Mouse (Mus musculus) stomach, postnatal 0 days (tissue): ENCODE results near the gene Mc1r. TPM values are rescaled to one million over a fixed set of nuclear protein-coding genes. Genes with fewer than 3 reads are reported as not detected.
"Not testable (repeated sequence)": the region's sequence is repeated elsewhere in the genome, so short reads cannot be mapped to it uniquely, and the experiment has no call there.

Source experiments
- ATAC-seq: fragments of 200-750 bp; cut with Nextera tagmentation; 2 replicates; pipeline ENCODE4 v1.8.0; 2017; ENCODE audit not compliant: low FRiP score, low TSS enrichment
- DNase-seq: peaks from one replicate; pipeline ENCODE4 v3.0.0-alpha.2; 2016; ENCODE audit warnings: low spot score
- H3K27ac ChIP-seq: fragments of 300-500 bp; sonication (generic); replicated peaks from 2 replicates; pipeline ENCODE4 v1.5.1; 2014; ENCODE audit warnings: mild to moderate bottlenecking, control low read depth
- H3K27me3 ChIP-seq: fragments of 300-500 bp; sonication (generic); 2 replicates; pipeline ENCODE4 v1.6.1; 2014; ENCODE audit warnings: low read length; ENCODE audit not compliant: control insufficient read depth, insufficient read depth
- H3K36me3 ChIP-seq: fragments of 300-500 bp; sonication (generic); 2 replicates; pipeline ENCODE4 v1.6.1; 2014; ENCODE audit warnings: low read length, mixed read lengths; ENCODE audit not compliant: control insufficient read depth, insufficient read depth
- H3K4me1 ChIP-seq: fragments of 300-500 bp; sonication (generic); replicated peaks from 2 replicates; pipeline ENCODE4 v1.6.1; 2014; ENCODE audit warnings: antibody characterized with exemption; ENCODE audit not compliant: control insufficient read depth, insufficient read depth
- H3K4me2 ChIP-seq: fragments of 300-500 bp; sonication (generic); replicated peaks from 2 replicates; pipeline ENCODE4 v1.6.1; 2014; ENCODE audit warnings: low read depth, mild to moderate bottlenecking, control low read depth, moderate library complexity
- H3K4me3 ChIP-seq: fragments of 300-500 bp; sonication (generic); 2 replicates; pipeline ENCODE4 v1.5.1; 2014; ENCODE audit warnings: low read depth, low read length, control low read depth
- H3K9ac ChIP-seq: fragments of 300-500 bp; sonication (generic); 2 replicates; pipeline ENCODE4 v1.6.1; 2014; ENCODE audit warnings: mild to moderate bottlenecking, low read length, control low read depth, mixed read lengths
- H3K9me3 ChIP-seq: fragments of 300-500 bp; sonication (generic); 2 replicates; pipeline ENCODE4 v1.6.1; 2016; ENCODE audit warnings: low read length; ENCODE audit not compliant: control insufficient read depth
- CTCF ChIP-seq: IDR thresholded peaks from 2 replicates; pipeline ENCODE4 v1.5.1; 2016; ENCODE audit warnings: antibody characterized with exemption, low read depth, mild to moderate bottlenecking, moderate library complexity
- EP300 ChIP-seq: optimal IDR thresholded peaks from 2 replicates; pipeline ENCODE3; 2016; ENCODE audit warnings: antibody characterized with exemption
- WGBS: fragments of 180-500 bp; shearing (Covaris S2); extraction: QIAGEN DNeasy Blood & Tissue Kit; methylation state at CpG from one replicate; pipeline ENCODE4 v1.1.7; 2014; 5-methylcytosine and 5-hydroxymethylcytosine counted together
- polyA plus RNA-seq: library from polyadenylated mRNA; unstranded; fragments of >200 nt; fragmentation: Nextera tagmentation; extraction: Ambion mirVana; gene quantifications from 2 replicates; pipeline ENCODE4 v1.2.1, GENCODE M21; 2015

Mc1r gene
- polyA plus RNA-seq, 1 experiment from 2014 or later: not detected

- H3K4me3 ChIP-seq: no peak overlapping the region
- no peaks in the 10 kb centered on the region for H3K27me3 ChIP-seq
- no peak overlapping the region for H3K27ac ChIP-seq
- H3K4me2 ChIP-seq: no peak overlapping the region
- no peaks in the 10 kb centered on the region for H3K36me3 ChIP-seq
- peaks cover 20% of the 10 kb centered on the region; the same call in 1 of the 2 replicates for H3K9me3 ChIP-seq
- H3K4me1 ChIP-seq: no peaks in the 10 kb centered on the region
- H3K9ac ChIP-seq: no peak overlapping the region
- TF ChIP-seq CTCF (no peak), EP300 (no peak)
- WGBS: 97% methylated on average over 29 of the region's 29 CpGs
- ATAC-seq (no peak), DNase-seq (no peak)
These were observed 21.5 kb downstream of the Mc1r start for GRCm38 (mm10) chr8:123428343-123428893.

GRCm38 (mm10) chr8:123428939-123429721, 22.2 kb downstream of the Mc1r start:
- peaks cover 20% of the 10 kb centered on the region; the same call in 1 of the 2 replicates for H3K9me3 ChIP-seq
- H3K27me3 ChIP-seq: no peaks in the 10 kb centered on the region
- TF ChIP-seq CTCF (no peak), EP300 (no peak)
- no peak overlapping the region for H3K27ac ChIP-seq
- DNase-seq: no peak
- H3K4me3 ChIP-seq: no peak overlapping the region
- H3K9ac ChIP-seq: no peak overlapping the region
- 95% methylated on average over 23 of the region's 23 CpGs for WGBS
- no peaks in the 10 kb centered on the region for H3K36me3 ChIP-seq
- H3K4me2 ChIP-seq: no peak overlapping the region
- H3K4me1 ChIP-seq: no peaks in the 10 kb centered on the region
- ATAC-seq: no peak

DNA sequence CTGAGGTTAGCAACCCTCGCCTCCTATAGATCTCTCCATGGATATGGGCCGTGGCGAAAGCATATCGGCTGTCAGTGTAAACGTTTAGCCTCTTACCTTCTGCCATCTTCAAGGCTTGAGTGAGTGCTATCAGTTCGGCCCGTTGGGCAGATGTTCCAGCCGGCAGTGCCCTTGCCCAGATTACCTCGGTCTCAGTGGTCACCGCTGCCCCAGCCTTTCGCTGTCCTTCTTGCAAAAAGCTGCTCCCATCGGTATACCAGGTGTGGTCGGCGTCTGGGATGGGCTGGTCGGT, 22.8 kb downstream of the Mc1r start:
- not testable (repeated sequence) for H3K27ac ChIP-seq, DNase-seq, H3K4me1 ChIP-seq, H3K27me3 ChIP-seq, H3K36me3 ChIP-seq, H3K9ac ChIP-seq, ATAC-seq, H3K4me2 ChIP-seq, H3K4me3 ChIP-seq
- H3K9me3 ChIP-seq: peaks cover 20% of the 10 kb centered on the region; the same call in 1 of the 2 replicates
- 93% methylated on average over 15 of the region's 15 CpGs for WGBS

GRCm38 (mm10) chr8:123430936-123431335, 24.0 kb downstream of the Mc1r start:
- not testable (repeated sequence) for H3K27ac ChIP-seq, DNase-seq, H3K4me1 ChIP-seq, H3K27me3 ChIP-seq, H3K4me3 ChIP-seq, H3K9ac ChIP-seq, H3K4me2 ChIP-seq, ATAC-seq, H3K36me3 ChIP-seq
- peaks cover 20% of the 10 kb centered on the region; the same call in 1 of the 2 replicates for H3K9me3 ChIP-seq
- WGBS: 89% methylated on average over 6 of the region's 8 CpGs

DNA sequence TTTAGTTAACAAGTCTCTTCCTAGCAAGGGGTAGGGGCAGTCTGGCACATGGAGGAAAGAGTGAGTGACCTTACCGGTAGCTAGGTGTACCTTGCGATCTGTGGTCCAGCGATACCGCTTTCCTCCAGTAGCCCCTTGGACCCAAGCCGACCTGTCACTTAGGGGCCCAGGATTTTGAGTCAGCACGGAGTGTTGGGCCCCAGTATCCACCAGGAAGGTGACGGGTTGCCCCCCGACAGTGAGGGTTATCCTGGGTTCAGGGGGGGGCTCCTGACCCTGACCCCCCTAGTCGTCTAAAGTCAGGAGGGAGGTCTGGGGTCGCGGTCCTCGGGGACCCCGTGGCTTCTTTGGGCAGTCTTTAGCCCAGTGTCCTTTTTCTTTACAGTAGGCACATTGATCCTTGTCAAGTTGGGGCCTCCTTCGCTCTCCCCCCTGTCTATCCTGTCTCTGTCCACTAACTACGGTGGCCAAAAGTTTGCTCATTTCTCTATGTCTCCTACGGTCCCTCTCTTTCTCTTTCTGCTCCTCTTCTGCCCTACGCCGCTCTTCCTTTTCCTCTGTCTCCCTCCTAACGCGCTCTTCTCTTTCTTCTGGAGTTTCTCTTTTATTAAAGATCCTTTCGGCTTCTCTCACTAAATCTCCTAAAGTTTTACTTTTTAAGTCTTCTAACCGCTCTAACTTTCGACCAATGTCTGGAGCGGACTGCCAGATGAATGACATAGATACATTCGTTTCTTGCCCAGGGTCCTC, 24.9 kb downstream of the Mc1r start:
- H3K36me3 ChIP-seq: no peaks in the 10 kb centered on the region
- H3K4me2 ChIP-seq: no peak overlapping the region
- DNase-seq (no peak), ATAC-seq (no peak)
- no peaks in the 10 kb centered on the region for H3K4me1 ChIP-seq
- TF ChIP-seq EP300 (no peak), CTCF (no peak)
- H3K9ac ChIP-seq: no peak overlapping the region
- WGBS: 95% methylated on average over 25 of the region's 25 CpGs
- H3K4me3 ChIP-seq: no peak overlapping the region
- H3K27me3 ChIP-seq: no peaks in the 10 kb centered on the region
- no peak overlapping the region for H3K27ac ChIP-seq
- H3K9me3 ChIP-seq: peaks cover 20% of the 10 kb centered on the region; the same call in 1 of the 2 replicates

DNA sequence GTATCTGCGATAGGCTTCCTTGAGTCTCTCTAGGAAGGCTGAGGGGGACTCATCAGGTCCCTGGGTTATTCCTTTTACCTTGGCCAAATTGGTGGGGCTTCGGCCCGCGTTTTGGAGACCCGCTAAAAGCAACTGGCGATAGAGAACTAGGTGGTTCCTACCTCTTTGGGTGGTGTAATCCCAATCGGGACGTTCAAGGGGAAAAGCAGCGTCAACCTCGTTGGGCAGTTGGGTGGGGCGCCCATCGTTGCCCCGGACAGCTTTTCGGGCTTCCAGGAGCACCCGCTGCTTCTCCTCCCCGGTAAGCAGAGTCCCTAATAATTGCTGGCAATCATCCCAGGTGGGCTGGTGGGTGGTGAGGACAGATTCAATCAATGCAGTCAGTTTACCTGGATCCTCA, 25.5 kb downstream of the Mc1r start:
- ATAC-seq: no peak

GRCm38 (mm10) chr8:123433241-123433974, 26.5 kb downstream of the Mc1r start:
- H3K36me3 ChIP-seq, H3K4me1 ChIP-seq, H3K4me3 ChIP-seq, H3K9ac ChIP-seq, DNase-seq, H3K4me2 ChIP-seq, ATAC-seq, H3K27me3 ChIP-seq, H3K9me3 ChIP-seq, H3K27ac ChIP-seq: not testable (repeated sequence)
- WGBS: 98% methylated on average over 36 of the region's 47 CpGs

More for the DNA sequence above, 25.5 kb downstream of the Mc1r start:
- no peak overlapping the region for H3K27ac ChIP-seq
- H3K4me3 ChIP-seq: no peak overlapping the region
- H3K27me3 ChIP-seq: no peaks in the 10 kb centered on the region
- no peaks in the 10 kb centered on the region for H3K4me1 ChIP-seq
- H3K9me3 ChIP-seq: peaks cover 17% of the 10 kb centered on the region; the same call in 1 of the 2 replicates
- WGBS: 96% methylated on average over 16 of the region's 16 CpGs
- DNase-seq: no peak
- H3K36me3 ChIP-seq: no peaks in the 10 kb centered on the region
- H3K4me2 ChIP-seq: no peak overlapping the region
- no peak overlapping the region for H3K9ac ChIP-seq
- TF ChIP-seq CTCF (no peak), EP300 (no peak)
